In genomic region chr2:38767177-38767931, GRCm38 (mm10) we compare ENCODE assay signal across 17 mouse cellular contexts. TPM values are rescaled to one million over a fixed set of nuclear protein-coding genes. Genes with fewer than 3 reads are reported as not detected.
"Had no signal": no experiment of that assay in that cellular context is flagged by ENCODE, and none has a peak within 500 bp of the region (broad histone marks: within the 10 kb centered on the region; RNA-seq: fewer than 3 reads in every experiment).

No protein-coding gene starts in this region.

- H3K4me3 ChIP-seq: liver, embryonic 13.5 days; lung, embryonic 15.5 days; midbrain, embryonic 10.5 days; neural tube, embryonic 12.5 days; stomach, embryonic 15.5 days had no signal

- H3K27ac ChIP-seq: liver, embryonic 13.5 days; lung, embryonic 15.5 days; midbrain, embryonic 10.5 days; neural tube, embryonic 12.5 days; stomach, embryonic 15.5 days had no signal

- H3K9ac ChIP-seq: liver, embryonic 13.5 days; liver, postnatal 0 days; lung, embryonic 15.5 days; neural tube, embryonic 12.5 days; stomach, embryonic 15.5 days had no signal

- ATAC-seq: liver, postnatal 0 days had no signal

- DNase-seq: kidney, adult 18-20 months; kidney, postnatal 10 days; kidney, postnatal 4 days; left cerebral cortex, postnatal 4 days; liver; liver, embryonic 13.5 days; liver, postnatal 0 days; midbrain, embryonic 14.5 days; retina, postnatal 1 day; right cerebral cortex, postnatal 4 days; spleen, adult 18-20 months; thymus, adult 2 months; thymus, postnatal 36 days had no signal

- H3K9me3 ChIP-seq: liver, embryonic 13.5 days; lung, embryonic 15.5 days; midbrain, embryonic 10.5 days; neural tube, embryonic 12.5 days; stomach, embryonic 15.5 days had no signal

- H3K27me3 ChIP-seq: liver, embryonic 13.5 days; lung, embryonic 15.5 days; neural tube, embryonic 12.5 days; stomach, embryonic 15.5 days had no signal

- H3K36me3 ChIP-seq: liver, embryonic 13.5 days; lung, embryonic 15.5 days; midbrain, embryonic 10.5 days; neural tube, embryonic 12.5 days; stomach, embryonic 15.5 days had no signal

- H3K4me2 ChIP-seq: liver, embryonic 13.5 days; lung, embryonic 15.5 days; neural tube, embryonic 12.5 days; stomach, embryonic 15.5 days had no signal

- H3K4me1 ChIP-seq: liver, embryonic 13.5 days; midbrain, embryonic 10.5 days; neural tube, embryonic 12.5 days had no signal

RNA-seq across cellular contexts. Expression of gene Nr5a1, which starts 53.0 kb away (rescaled TPM):
- polyA plus RNA-seq: liver, embryonic 13.5 days; liver, postnatal 0 days; midbrain, embryonic 14.5 days had no signal
